ENCODE assay signal across 24 mouse cellular contexts in genomic region chr2:70414386-70414785, GRCm38 (mm10).
DNase-seq lines count a peak whose midpoint lies in the region; ATAC-seq and TF ChIP-seq lines count a peak whose summit lies in the region.
"Had no signal": no experiment of that assay in that cellular context is flagged by ENCODE, and none has a peak within 500 bp of the region (broad histone marks: within the 10 kb centered on the region; RNA-seq: fewer than 3 reads in every experiment).

No protein-coding gene starts in this region.

- ATAC-seq in heart, embryonic 11.5 days (replicated peaks; ENCODE audit: insufficient number of reproducible peaks, low FRiP score, low TSS enrichment) = peak; percentile 46; the same call in 1 of the 2 replicates
- ATAC-seq in lung, embryonic 14.5 days (ENCODE audit: insufficient read depth) = peak; percentile 53; the same call in 1 of the 2 replicates
- ATAC-seq in lung, embryonic 16.5 days (ENCODE audit: low read depth) = peak; percentile 41; the same call in 1 of the 2 replicates
- ATAC-seq: activated CD4-positive, CD25-positive, alpha-beta regulatory T cell, adult 4 months; CD4-positive, CD25-positive, alpha-beta regulatory T cell, adult 4 months; forebrain, embryonic 13.5 days; forebrain, embryonic 15.5 days; Patski had no signal

- no peak overlapping the region for H3K9ac ChIP-seq in heart, embryonic 11.5 days (ENCODE audit: low read depth, low read length)
- H3K9ac ChIP-seq in lung, embryonic 14.5 days = no peak overlapping the region
- H3K9ac ChIP-seq in lung, embryonic 16.5 days (ENCODE audit: low read length) = no peak overlapping the region
- H3K9ac ChIP-seq: embryonic facial prominence, embryonic 12.5 days; forebrain, embryonic 13.5 days; forebrain, embryonic 15.5 days had no signal

- intact Hi-C loops in heart, postnatal 36 days (cut with DNase I) = no loop called here

- H3K36me3 ChIP-seq in heart, embryonic 11.5 days (ENCODE audit: control insufficient read depth, insufficient read depth, low read length) = no peaks in the 10 kb centered on the region
- no peaks in the 10 kb centered on the region for H3K36me3 ChIP-seq in lung, embryonic 14.5 days (ENCODE audit: insufficient read depth)
- H3K36me3 ChIP-seq in lung, embryonic 16.5 days (ENCODE audit: control insufficient read depth, insufficient read depth, low read length) = no peaks in the 10 kb centered on the region
- H3K36me3 ChIP-seq: embryonic facial prominence, embryonic 10.5 days; embryonic facial prominence, embryonic 12.5 days; forebrain, embryonic 15.5 days; G1E had no signal

- H3K27me3 ChIP-seq in heart, embryonic 11.5 days (ENCODE audit: control insufficient read depth, insufficient read depth, low read length) = no peaks in the 10 kb centered on the region
- H3K27me3 ChIP-seq in lung, embryonic 14.5 days (ENCODE audit: insufficient read depth, low read length) = no peaks in the 10 kb centered on the region
- no peaks in the 10 kb centered on the region for H3K27me3 ChIP-seq in lung, embryonic 16.5 days (ENCODE audit: control insufficient read depth, insufficient read depth, low read depth, low read length)
- H3K27me3 ChIP-seq: CH12.LX; forebrain, embryonic 13.5 days; forebrain, embryonic 15.5 days; Patski had no signal

- no peaks in the 10 kb centered on the region for H3K9me3 ChIP-seq in heart, embryonic 11.5 days (replicated peaks; ENCODE audit: control insufficient read depth, low read length)
- H3K9me3 ChIP-seq in lung, embryonic 14.5 days (ENCODE audit: low read depth, low read length) = no peaks in the 10 kb centered on the region
- H3K9me3 ChIP-seq in lung, embryonic 16.5 days (ENCODE audit: control insufficient read depth, low read length) = no peaks in the 10 kb centered on the region
- H3K9me3 ChIP-seq: embryonic facial prominence, embryonic 10.5 days; embryonic facial prominence, embryonic 12.5 days; forebrain, embryonic 13.5 days; forebrain, embryonic 15.5 days; G1E had no signal

- WGBS in heart, embryonic 11.5 days (ENCODE audit: insufficient replicate concordance) = 30% methylated on average over 1 of the region's 1 CpGs
- WGBS in lung, embryonic 14.5 days = 70% methylated on average over 1 of the region's 1 CpGs
- WGBS in lung, embryonic 16.5 days = 62% methylated on average over 1 of the region's 1 CpGs

- no peak for DNase-seq in heart, postnatal 36 days
- DNase-seq in lung, embryonic 14.5 days = no peak
- DNase-seq in lung, postnatal 25 days (ENCODE audit: low spot score) = no peak
- no peak for DNase-seq in lung, postnatal 4 days
- DNase-seq: adrenal gland, adult 8-10 months; adrenal gland, postnatal 14 days; adrenal gland, postnatal 36 days; B cell, adult 2 months; cerebellum, adult 11-12 months; cerebellum, adult 2 months; cerebellum, adult 9-10 months; cerebellum, postnatal 10 days; cerebellum, postnatal 25 days had no signal

- no peak overlapping the region for H3K27ac ChIP-seq in heart, embryonic 11.5 days (ENCODE audit: low read depth, low read length)
- no peak overlapping the region for H3K27ac ChIP-seq in lung, embryonic 14.5 days (ENCODE audit: low read depth)
- no peak overlapping the region for H3K27ac ChIP-seq in lung, embryonic 16.5 days (ENCODE audit: low read length)
- H3K27ac ChIP-seq: embryonic facial prominence, embryonic 10.5 days; embryonic facial prominence, embryonic 12.5 days; forebrain, embryonic 13.5 days; forebrain, embryonic 15.5 days had no signal

- no peak overlapping the region for H3K4me3 ChIP-seq in heart, embryonic 11.5 days (ENCODE audit: low read depth, low read length)
- H3K4me3 ChIP-seq in lung, embryonic 14.5 days (ENCODE audit: low read depth, low read length) = no peak overlapping the region
- no peak overlapping the region for H3K4me3 ChIP-seq in lung, embryonic 16.5 days (ENCODE audit: low read length)
- H3K4me3 ChIP-seq: embryonic facial prominence, embryonic 10.5 days; embryonic facial prominence, embryonic 12.5 days; forebrain, embryonic 13.5 days; forebrain, embryonic 15.5 days had no signal

- TF ChIP-seq CTCF in lung, embryonic 14.5 days (IDR thresholded peaks at IDR 0.05; ENCODE audit: low read depth) = no peak

- no peaks in the 10 kb centered on the region for H3K4me1 ChIP-seq in heart, embryonic 11.5 days (ENCODE audit: control insufficient read depth, insufficient read depth, low read length)
- H3K4me1 ChIP-seq in lung, embryonic 14.5 days (ENCODE audit: insufficient read depth) = no peaks in the 10 kb centered on the region
- H3K4me1 ChIP-seq in lung, embryonic 16.5 days (replicated peaks; ENCODE audit: control insufficient read depth, insufficient read depth, low read length) = no peaks in the 10 kb centered on the region
- H3K4me1 ChIP-seq: embryonic facial prominence, embryonic 12.5 days; forebrain, embryonic 13.5 days had no signal

- H3K4me2 ChIP-seq in heart, embryonic 11.5 days = no peak overlapping the region
- H3K4me2 ChIP-seq in lung, embryonic 14.5 days = no peak overlapping the region
- no peak overlapping the region for H3K4me2 ChIP-seq in lung, embryonic 16.5 days (ENCODE audit: low read depth, low read length)
- H3K4me2 ChIP-seq: embryonic facial prominence, embryonic 12.5 days; forebrain, embryonic 13.5 days; forebrain, embryonic 15.5 days had no signal
